23 mouse cellular contexts compared by ENCODE assay signal in the genomic region with DNA sequence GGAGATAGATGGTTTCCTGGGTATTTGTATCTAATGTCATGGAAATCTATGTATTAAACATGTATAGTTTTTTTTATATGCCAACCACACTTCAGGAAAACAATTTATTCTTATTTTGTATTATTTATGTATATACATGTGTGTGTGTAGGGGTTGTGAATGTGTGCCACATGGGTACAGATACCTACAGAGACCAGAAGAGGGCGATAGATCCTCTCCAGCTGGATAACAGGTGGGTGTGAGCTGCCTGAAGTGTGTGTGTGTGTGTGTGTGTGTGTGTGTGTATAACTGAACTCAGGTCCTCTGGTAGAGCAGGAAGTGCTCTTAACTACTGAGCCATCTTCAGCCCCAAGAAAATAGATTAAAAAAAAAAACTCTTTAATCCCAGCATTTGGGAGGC. TPM values are rescaled to one million over a fixed set of nuclear protein-coding genes. Genes with fewer than 3 reads are reported as not detected.
A peak's percentile ranks its signal among the peaks of the same experiment; 100 is the strongest.
DNase-seq lines count a peak whose midpoint lies in the region; ATAC-seq and TF ChIP-seq lines count a peak whose summit lies in the region.
"Had no signal": no experiment of that assay in that cellular context is flagged by ENCODE, and none has a peak within 500 bp of the region (broad histone marks: within the 10 kb centered on the region; RNA-seq: fewer than 3 reads in every experiment).

No protein-coding gene starts in this region.

- TF ChIP-seq CTCF in hindbrain, postnatal 0 days (IDR thresholded peaks at IDR 0.05; ENCODE audit: low read depth): 0 out of 2 replicates have a peak, but pooled peaks have one; percentile 20
- peak; percentile 45 for TF ChIP-seq CTCF in liver, embryonic 14.5 days (IDR thresholded peaks at IDR 0.05; ENCODE audit: low read depth)

- no peak for DNase-seq in hindbrain, postnatal 0 days (ENCODE audit: low spot score)
- no peak for DNase-seq in liver, embryonic 14.5 days (ENCODE audit: low read depth in 3 of 3, low spot score in 3 of 3)
- no peak for DNase-seq in liver, embryonic 11.5 days (ENCODE audit: low spot score)
- DNase-seq in CD4-positive helper T cell, adult 2 months (ENCODE audit: low read depth, low spot score): peak; percentile 35
- peak; percentile 56 for DNase-seq in ZHBTc4 (ENCODE audit: low read depth, low spot score)
- DNase-seq in cerebellum, adult 11-12 months: no peak
- no peak for DNase-seq in spleen, postnatal 14 days (ENCODE audit: low spot score in 2 of 2)
- DNase-seq: cerebellum, adult 11 months; cerebellum, postnatal 10 days; gastrocnemius, postnatal 25 days; heart, adult 18-20 months; liver, embryonic 13.5 days; lung, postnatal 14 days; thymus, adult 2 months had no signal

- no peaks in the 10 kb centered on the region for H3K9me3 ChIP-seq in hindbrain, postnatal 0 days (ENCODE audit: low read length)
- no peaks in the 10 kb centered on the region for H3K9me3 ChIP-seq in hindbrain, embryonic 16.5 days (ENCODE audit: control insufficient read depth, low read length)
- H3K9me3 ChIP-seq in liver, embryonic 14.5 days (ENCODE audit: control insufficient read depth, low read length): no peaks in the 10 kb centered on the region; the same call in 1 of the 2 replicates
- no peaks in the 10 kb centered on the region for H3K9me3 ChIP-seq in liver, embryonic 11.5 days (ENCODE audit: control insufficient read depth, low read length)
- H3K9me3 ChIP-seq: embryonic facial prominence, embryonic 10.5 days; forebrain, embryonic 15.5 days; hindbrain, embryonic 12.5 days; kidney, embryonic 15.5 days; limb, embryonic 10.5 days; liver, embryonic 13.5 days; neural tube, embryonic 12.5 days had no signal

- H3K27ac ChIP-seq in hindbrain, postnatal 0 days: no peak overlapping the region
- no peak overlapping the region for H3K27ac ChIP-seq in hindbrain, embryonic 16.5 days (ENCODE audit: low read depth, low read length)
- H3K27ac ChIP-seq in liver, embryonic 14.5 days: no peak overlapping the region
- H3K27ac ChIP-seq in liver, embryonic 11.5 days (ENCODE audit: low read depth, low read length): no peak overlapping the region
- H3K27ac ChIP-seq: embryonic facial prominence, embryonic 10.5 days; forebrain, embryonic 15.5 days; hindbrain, embryonic 12.5 days; kidney, embryonic 15.5 days; limb, embryonic 10.5 days; liver, embryonic 13.5 days; neural tube, embryonic 12.5 days had no signal

- no peak for ATAC-seq in hindbrain, postnatal 0 days
- ATAC-seq in hindbrain, embryonic 16.5 days: no peak
- ATAC-seq in liver, embryonic 14.5 days (ENCODE audit: insufficient read depth): no peak
- ATAC-seq in liver, embryonic 11.5 days (replicated peaks; ENCODE audit: low FRiP score): no peak
- ATAC-seq: forebrain, embryonic 15.5 days had no signal

- no peak overlapping the region for H3K4me3 ChIP-seq in hindbrain, postnatal 0 days (ENCODE audit: low read length)
- H3K4me3 ChIP-seq in hindbrain, embryonic 16.5 days (ENCODE audit: low read length): no peak overlapping the region
- no peak overlapping the region for H3K4me3 ChIP-seq in liver, embryonic 14.5 days (ENCODE audit: insufficient read depth in 1 of 2, low read depth in 2 of 2, low read length in 2 of 2)
- H3K4me3 ChIP-seq in liver, embryonic 11.5 days (ENCODE audit: low read depth, low read length): no peak overlapping the region
- H3K4me3 ChIP-seq: embryonic facial prominence, embryonic 10.5 days; forebrain, embryonic 15.5 days; hindbrain, embryonic 12.5 days; kidney, embryonic 15.5 days; limb, embryonic 10.5 days; liver, embryonic 13.5 days; neural tube, embryonic 12.5 days had no signal

- 96% methylated on average over 1 of the region's 1 CpGs for WGBS in hindbrain, postnatal 0 days
- 93% methylated on average over 1 of the region's 1 CpGs for WGBS in hindbrain, embryonic 16.5 days
- 68% methylated on average over 1 of the region's 1 CpGs for WGBS in liver, embryonic 14.5 days (ENCODE audit: insufficient replicate concordance)
- 82% methylated on average over 1 of the region's 1 CpGs for WGBS in liver, embryonic 11.5 days

- no peak overlapping the region for H3K9ac ChIP-seq in hindbrain, postnatal 0 days (replicated peaks; ENCODE audit: low read length)
- no peak overlapping the region for H3K9ac ChIP-seq in hindbrain, embryonic 16.5 days (ENCODE audit: low read depth, low read length)
- H3K9ac ChIP-seq in liver, embryonic 14.5 days (replicated peaks): no peak overlapping the region
- no peak overlapping the region for H3K9ac ChIP-seq in liver, embryonic 11.5 days (ENCODE audit: low read depth, low read length)
- H3K9ac ChIP-seq: forebrain, embryonic 15.5 days; hindbrain, embryonic 12.5 days; kidney, embryonic 15.5 days; liver, embryonic 13.5 days; neural tube, embryonic 12.5 days had no signal

- H3K36me3 ChIP-seq in hindbrain, postnatal 0 days (ENCODE audit: insufficient read depth, low read length): no peaks in the 10 kb centered on the region
- no peaks in the 10 kb centered on the region for H3K36me3 ChIP-seq in hindbrain, embryonic 16.5 days (ENCODE audit: control insufficient read depth, insufficient read depth, low read length)
- no peaks in the 10 kb centered on the region for H3K36me3 ChIP-seq in liver, embryonic 14.5 days (replicated peaks; ENCODE audit: control insufficient read depth, insufficient read depth, low read depth)
- no peaks in the 10 kb centered on the region for H3K36me3 ChIP-seq in liver, embryonic 11.5 days (ENCODE audit: control insufficient read depth, insufficient read depth, low read length)
- H3K36me3 ChIP-seq: embryonic facial prominence, embryonic 10.5 days; forebrain, embryonic 15.5 days; hindbrain, embryonic 12.5 days; kidney, embryonic 15.5 days; liver, embryonic 13.5 days; neural tube, embryonic 12.5 days had no signal

- peaks cover 6% of the 10 kb centered on the region; the same call in 1 of the 2 replicates for H3K4me1 ChIP-seq in hindbrain, postnatal 0 days (ENCODE audit: insufficient read depth, low read length)
- H3K4me1 ChIP-seq in hindbrain, embryonic 16.5 days (ENCODE audit: control insufficient read depth, insufficient read depth, low read depth, low read length): peaks cover 7% of the 10 kb centered on the region
- H3K4me1 ChIP-seq in liver, embryonic 14.5 days (replicated peaks; ENCODE audit: control insufficient read depth in 2 of 2, insufficient read depth in 2 of 2, low read length in 1 of 2): peaks cover 22 to 26% of the 10 kb centered on the region in 2 experiments
- peaks cover 22% of the 10 kb centered on the region for H3K4me1 ChIP-seq in liver, embryonic 11.5 days (replicated peaks; ENCODE audit: control insufficient read depth, insufficient read depth, low read length)

- no peaks in the 10 kb centered on the region for H3K27me3 ChIP-seq in hindbrain, postnatal 0 days (ENCODE audit: insufficient read depth, low read length)
- H3K27me3 ChIP-seq in hindbrain, embryonic 16.5 days (replicated peaks; ENCODE audit: control insufficient read depth, insufficient read depth, low read length): no peaks in the 10 kb centered on the region
- H3K27me3 ChIP-seq in liver, embryonic 14.5 days (ENCODE audit: control insufficient read depth, insufficient read depth, low read length): no peaks in the 10 kb centered on the region
- H3K27me3 ChIP-seq in liver, embryonic 11.5 days (replicated peaks; ENCODE audit: control insufficient read depth, insufficient read depth, low read length): no peaks in the 10 kb centered on the region
- H3K27me3 ChIP-seq: CH12.LX; forebrain, embryonic 15.5 days; hindbrain, embryonic 12.5 days; kidney, embryonic 15.5 days; liver, embryonic 13.5 days; neural tube, embryonic 12.5 days had no signal

- no peak overlapping the region for H3K4me2 ChIP-seq in hindbrain, postnatal 0 days (ENCODE audit: low read depth, low read length)
- H3K4me2 ChIP-seq in hindbrain, embryonic 16.5 days (ENCODE audit: low read length): no peak overlapping the region
- no peak overlapping the region for H3K4me2 ChIP-seq in liver, embryonic 14.5 days (ENCODE audit: low read depth)
- no peak overlapping the region for H3K4me2 ChIP-seq in liver, embryonic 11.5 days
- H3K4me2 ChIP-seq: forebrain, embryonic 15.5 days; hindbrain, embryonic 12.5 days; kidney, embryonic 15.5 days; liver, embryonic 13.5 days; midbrain, embryonic 11.5 days; neural tube, embryonic 12.5 days had no signal

- TF ChIP-seq EP300 in liver, embryonic 14.5 days (IDR thresholded peaks at IDR 0.05; ENCODE audit: low read depth): no peak

RNA-seq across cellular contexts. Expression of gene Vdac1, which starts 5.1 kb away (rescaled TPM):
- total RNA-seq in hindbrain, postnatal 0 days (2014; rRNA removed): 276 and 314 TPM in 2 replicates
- 437 and 441 TPM in 2 replicates for polyA plus RNA-seq in hindbrain, postnatal 0 days (2015; fragmentation: Nextera tagmentation; extraction: Ambion mirVana)
- polyA plus RNA-seq in hindbrain, embryonic 16.5 days (2015; fragmentation: Nextera tagmentation; extraction: Ambion mirVana): 411 and 440 TPM in 2 replicates
- polyA plus RNA-seq in liver, embryonic 14.5 days (2012; rRNA removed): 47.0 and 58.9 TPM in 2 replicates
- 102 and 106 TPM in 2 replicates for polyA plus RNA-seq in liver, embryonic 14.5 days (2014; fragmentation: Nextera tagmentation; extraction: Ambion mirVana)
- polyA plus RNA-seq in liver, embryonic 11.5 days (2014; fragmentation: Nextera tagmentation; extraction: Ambion mirVana): 228 and 243 TPM in 2 replicates

RNA-seq across cellular contexts. Expression of gene 9530068E07Rik, which starts 40.6 kb away (rescaled TPM):
- total RNA-seq in hindbrain, postnatal 0 days (2014; rRNA removed): 125 and 142 TPM in 2 replicates
- polyA plus RNA-seq in hindbrain, postnatal 0 days (2015; fragmentation: Nextera tagmentation; extraction: Ambion mirVana): 126 and 131 TPM in 2 replicates
- 136 and 145 TPM in 2 replicates for polyA plus RNA-seq in hindbrain, embryonic 16.5 days (2015; fragmentation: Nextera tagmentation; extraction: Ambion mirVana)
- 26.6 and 31.3 TPM in 2 replicates for polyA plus RNA-seq in liver, embryonic 14.5 days (2012; rRNA removed)
- polyA plus RNA-seq in liver, embryonic 14.5 days (2014; fragmentation: Nextera tagmentation; extraction: Ambion mirVana): 44.7 and 49.8 TPM in 2 replicates
- polyA plus RNA-seq in liver, embryonic 11.5 days (2014; fragmentation: Nextera tagmentation; extraction: Ambion mirVana): 124 and 141 TPM in 2 replicates

Comparison
In these comparisons a context has a peak if more than half of its experiments do, and no peak if none do; other contexts are left out.
1. DNase-seq: peak in CD4-positive helper T cell, adult 2 months (single experiment) and ZHBTc4 (single experiment); none in hindbrain, postnatal 0 days (single experiment), liver, embryonic 14.5 days (0 of 3), liver, embryonic 11.5 days (single experiment), cerebellum, adult 11-12 months (single experiment) and spleen, postnatal 14 days (0 of 2).